ENCODE assay signal across 23 mouse cellular contexts in the genomic region with DNA sequence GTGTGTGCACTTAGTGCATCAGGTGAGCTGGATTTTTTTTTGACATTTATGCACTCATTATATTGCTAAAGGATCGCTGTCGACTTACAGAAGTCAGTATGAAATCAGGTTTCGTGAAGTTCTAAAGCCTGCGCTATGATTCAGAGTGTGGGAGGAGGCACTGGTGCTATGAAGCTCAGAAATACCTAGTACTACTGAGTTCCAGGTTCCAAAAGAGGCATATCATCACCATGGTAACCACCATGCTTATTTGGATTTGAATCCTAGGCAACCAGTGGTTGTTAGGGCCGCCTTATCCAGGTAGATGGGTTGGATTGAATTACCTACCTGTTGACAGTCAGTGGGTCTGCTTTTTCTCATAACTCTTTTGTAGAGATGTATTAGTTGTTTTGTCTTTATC. TPM values are rescaled to one million over a fixed set of nuclear protein-coding genes. Genes with fewer than 3 reads are reported as not detected.
DNase-seq lines count a peak whose midpoint lies in the region; ATAC-seq and TF ChIP-seq lines count a peak whose summit lies in the region.
"Had no signal": no experiment of that assay in that cellular context is flagged by ENCODE, and none has a peak within 500 bp of the region (broad histone marks: within the 10 kb centered on the region; RNA-seq: fewer than 3 reads in every experiment).

No protein-coding gene starts in this region.

- no peak overlapping the region for H3K27ac ChIP-seq in forebrain, postnatal 0 days (ENCODE audit: low read depth, low read length)
- H3K27ac ChIP-seq in forebrain, embryonic 15.5 days (replicated peaks): no peak overlapping the region
- H3K27ac ChIP-seq: forebrain, embryonic 13.5 days; heart, adult 2 months; hindbrain, embryonic 12.5 days; kidney, embryonic 15.5 days; neural tube, embryonic 15.5 days; stomach, embryonic 15.5 days had no signal

- H3K9me3 ChIP-seq in forebrain, postnatal 0 days (ENCODE audit: low read length): no peaks in the 10 kb centered on the region
- no peaks in the 10 kb centered on the region for H3K9me3 ChIP-seq in forebrain, embryonic 15.5 days
- H3K9me3 ChIP-seq: forebrain, embryonic 13.5 days; hindbrain, embryonic 12.5 days; kidney, embryonic 15.5 days; neural tube, embryonic 15.5 days; stomach, embryonic 15.5 days had no signal

- no peak overlapping the region for H3K4me3 ChIP-seq in forebrain, postnatal 0 days (ENCODE audit: low read depth, low read length)
- H3K4me3 ChIP-seq in forebrain, embryonic 15.5 days: no peak overlapping the region
- H3K4me3 ChIP-seq: forebrain, embryonic 13.5 days; heart, adult 2 months; hindbrain, embryonic 12.5 days; kidney, embryonic 15.5 days; neural tube, embryonic 15.5 days; stomach, embryonic 15.5 days had no signal

- no peak for TF ChIP-seq CTCF in forebrain, postnatal 0 days (IDR thresholded peaks at IDR 0.05; ENCODE audit: low read depth)

- 82% methylated on average over 5 of the region's 5 CpGs for WGBS in forebrain, postnatal 0 days
- WGBS in forebrain, embryonic 15.5 days: 95% methylated on average over 5 of the region's 5 CpGs

- H3K4me2 ChIP-seq in forebrain, postnatal 0 days (ENCODE audit: low read depth): no peak overlapping the region
- no peak overlapping the region for H3K4me2 ChIP-seq in forebrain, embryonic 15.5 days (replicated peaks)
- H3K4me2 ChIP-seq: forebrain, embryonic 13.5 days; hindbrain, embryonic 12.5 days; kidney, embryonic 15.5 days; neural tube, embryonic 15.5 days; stomach, embryonic 15.5 days had no signal

- no peaks in the 10 kb centered on the region for H3K4me1 ChIP-seq in forebrain, postnatal 0 days (ENCODE audit: insufficient read depth)
- no peaks in the 10 kb centered on the region for H3K4me1 ChIP-seq in forebrain, embryonic 15.5 days
- H3K4me1 ChIP-seq: forebrain, embryonic 13.5 days; hindbrain, embryonic 12.5 days; kidney, embryonic 15.5 days; neural tube, embryonic 15.5 days; stomach, embryonic 15.5 days had no signal

- DNase-seq in forebrain, postnatal 0 days: peak; percentile 16
- peak; percentile 29 for DNase-seq in layer of hippocampus, adult 9-10 months (ENCODE audit: low spot score)
- DNase-seq in layer of hippocampus, postnatal 25 days (ENCODE audit: extremely low spot score in 1 of 2, low spot score in 1 of 2): no peak
- DNase-seq in brain, adult 2 months (ENCODE audit: low read depth, low spot score): peak; percentile 92
- peak; percentile 53 to 71 for DNase-seq in left cerebral cortex, adult 9 months (ENCODE audit: low spot score in 2 of 2)
- no peak for DNase-seq in testis, postnatal 10 days (ENCODE audit: low spot score)
- DNase-seq: cerebellum, adult 2 months; cerebellum, postnatal 25 days; gastrocnemius, postnatal 36 days; heart, adult 2 months; kidney, adult 11 months; kidney, postnatal 4 days; lung, postnatal 4 days; thymus, adult 2 months; thymus, postnatal 4 days had no signal

- ATAC-seq in forebrain, postnatal 0 days: peak; percentile 42; the same call in 1 of the 2 replicates
- no peak for ATAC-seq in forebrain, embryonic 15.5 days (replicated peaks)
- ATAC-seq in activated CD4-positive, CD25-positive, alpha-beta regulatory T cell, adult 4 months: no peak
- ATAC-seq: forebrain, embryonic 13.5 days; midbrain, embryonic 16.5 days had no signal

- no peak overlapping the region for H3K9ac ChIP-seq in forebrain, postnatal 0 days
- H3K9ac ChIP-seq in forebrain, embryonic 15.5 days (replicated peaks): no peak overlapping the region
- H3K9ac ChIP-seq: forebrain, embryonic 13.5 days; hindbrain, embryonic 12.5 days; kidney, embryonic 15.5 days; neural tube, embryonic 15.5 days; stomach, embryonic 15.5 days had no signal

- H3K36me3 ChIP-seq in forebrain, postnatal 0 days (ENCODE audit: insufficient read depth): no peaks in the 10 kb centered on the region
- no peaks in the 10 kb centered on the region for H3K36me3 ChIP-seq in forebrain, embryonic 15.5 days
- H3K36me3 ChIP-seq: hindbrain, embryonic 12.5 days; kidney, embryonic 15.5 days; neural tube, embryonic 15.5 days; stomach, embryonic 15.5 days had no signal

- no peaks in the 10 kb centered on the region for H3K27me3 ChIP-seq in forebrain, postnatal 0 days (ENCODE audit: insufficient read depth, low read length)
- H3K27me3 ChIP-seq in forebrain, embryonic 15.5 days: no peaks in the 10 kb centered on the region
- H3K27me3 ChIP-seq: forebrain, embryonic 13.5 days; hindbrain, embryonic 12.5 days; kidney, embryonic 15.5 days; neural tube, embryonic 15.5 days; stomach, embryonic 15.5 days had no signal

RNA-seq across cellular contexts. Expression of a gene that starts 8.9 kb away (rescaled TPM):
- 18.5 and 21.1 TPM in 2 replicates for total RNA-seq in forebrain, postnatal 0 days (2014; rRNA removed)
- polyA plus RNA-seq in forebrain, postnatal 0 days (2015; fragmentation: Nextera tagmentation; extraction: Ambion mirVana): 7.4 and 8.2 TPM in 2 replicates
- 8.2 and 9.3 TPM in 2 replicates for polyA plus RNA-seq in forebrain, embryonic 15.5 days (2015; fragmentation: Nextera tagmentation; extraction: Ambion mirVana)
- 10 to 100 TPM; 48.7 to 54.6 TPM for total RNA-seq in layer of hippocampus, postnatal 25 days (2021)
- polyA plus RNA-seq in activated CD4-positive, CD25-positive, alpha-beta regulatory T cell, adult 4 months (2017; shearing (Covaris generic)): 10 to 100 TPM; 11.2 to 18.4 TPM

Comparison
In these comparisons a context has a peak if more than half of its experiments do, and no peak if none do; other contexts are left out.
1. DNase-seq: peak in forebrain, postnatal 0 days (single experiment), layer of hippocampus, adult 9-10 months (single experiment), brain, adult 2 months (single experiment) and left cerebral cortex, adult 9 months (2 of 2); none in layer of hippocampus, postnatal 25 days (0 of 2) and testis, postnatal 10 days (single experiment).